Mouse (Mus musculus) spleen, adult 2 months (tissue): ENCODE results near the gene Ldb3. TPM values are rescaled to one million over a fixed set of nuclear protein-coding genes. Genes with fewer than 3 reads are reported as not detected.

ENCODE experiments used
- DNase-seq, 2 experiments: peaks; one replicate each; pipeline versions ENCODE4 v3.0.0 to v3.0.0-alpha.2; 2012 to 2021; ENCODE audit warnings: low spot score in 2 of 2, low read depth in 1 of 2
- H3K27ac ChIP-seq: fragments of 200-500 bp; 2 replicates; pipeline ENCODE4 v1.5.1; 2012; ENCODE audit warnings: low read length, inconsistent platforms; ENCODE audit not compliant: insufficient read depth
- H3K27me3 ChIP-seq: fragments of 200-500 bp; 2 replicates; pipeline ENCODE4 v1.6.1; 2012; ENCODE audit warnings: mild to moderate bottlenecking, moderate library complexity, low read length, inconsistent platforms; ENCODE audit not compliant: control insufficient read depth, insufficient read depth
- H3K36me3 ChIP-seq: fragments of 200-500 bp; 2 replicates; pipeline ENCODE4 v1.6.1; 2012; ENCODE audit warnings: mild to moderate bottlenecking, low read length, inconsistent platforms; ENCODE audit not compliant: control insufficient read depth, insufficient read depth
- H3K4me1 ChIP-seq: fragments of 200-500 bp; 2 replicates; pipeline ENCODE4 v1.6.1; 2011; ENCODE audit warnings: inconsistent platforms; ENCODE audit not compliant: control insufficient read depth, insufficient read depth, insufficient read length
- H3K4me3 ChIP-seq: fragments of 200-500 bp; 2 replicates; pipeline ENCODE4 v1.5.1; 2011; ENCODE audit warnings: mild to moderate bottlenecking, inconsistent platforms; ENCODE audit not compliant: insufficient read depth, insufficient read length; ENCODE audit errors: extremely low read depth
- CTCF ChIP-seq: fragments of 200-500 bp; IDR thresholded peaks from 2 replicates; pipeline ENCODE4 v1.5.1; 2011; ENCODE audit warnings: mild to moderate bottlenecking, inconsistent platforms; ENCODE audit not compliant: insufficient read depth, insufficient read length, insufficient replicate concordance; ENCODE audit errors: extremely low read depth
- POLR2A ChIP-seq: fragments of 200-500 bp; IDR thresholded peaks from 2 replicates; pipeline ENCODE4 v1.6.1; 2011; ENCODE audit warnings: low read depth, low read length, inconsistent platforms
- WGBS: fragments of 180-500 bp; shearing (Covaris S2); methylation state at CpG from one replicate; pipeline ENCODE4 v1.1.7; 2018; 5-methylcytosine and 5-hydroxymethylcytosine counted together
- polyA plus RNA-seq: library from polyadenylated mRNA; depleted of rRNA; stranded (reverse); fragments of >200 nt; gene quantifications from 2 replicates; pipeline ENCODE4 v1.2.3, GENCODE M21; 2012

The Ldb3 gene
- polyA plus RNA-seq, 1 experiment: 0.74 TPM

- TF ChIP-seq POLR2A (no peak), CTCF (no peak)
- WGBS: 86% methylated on average over 6 of the region's 6 CpGs
- H3K4me1 ChIP-seq: no peaks in the 10 kb centered on the region
- peaks cover 2% of the 10 kb centered on the region; the same call in 1 of the 2 replicates for H3K27me3 ChIP-seq
- no peaks in the 10 kb centered on the region for H3K36me3 ChIP-seq
- H3K4me3 ChIP-seq: no peak overlapping the region
- H3K27ac ChIP-seq: no peak overlapping the region
- no peak for DNase-seq
These were observed 44.5 kb downstream of the Ldb3 start for GRCm38 (mm10) chr14:34544001-34544400.

- no peak for TF ChIP-seq CTCF
- TF ChIP-seq POLR2A: no peak
- Histone ChIP-seq H3K27me3 (0 out of 2 replicates have a peak, but pooled peaks cover 1% of the 10 kb centered on the region), H3K36me3 (no peaks in the 10 kb centered on the region), H3K4me1 (no peaks in the 10 kb centered on the region), H3K4me3 (no peak overlapping the region), H3K27ac (no peak overlapping the region)
- 90% methylated on average over 6 of the region's 6 CpGs for WGBS
- DNase-seq: no peak
These were observed 44.9 kb downstream of the Ldb3 start for GRCm38 (mm10) chr14:34543596-34543995.

DNA sequence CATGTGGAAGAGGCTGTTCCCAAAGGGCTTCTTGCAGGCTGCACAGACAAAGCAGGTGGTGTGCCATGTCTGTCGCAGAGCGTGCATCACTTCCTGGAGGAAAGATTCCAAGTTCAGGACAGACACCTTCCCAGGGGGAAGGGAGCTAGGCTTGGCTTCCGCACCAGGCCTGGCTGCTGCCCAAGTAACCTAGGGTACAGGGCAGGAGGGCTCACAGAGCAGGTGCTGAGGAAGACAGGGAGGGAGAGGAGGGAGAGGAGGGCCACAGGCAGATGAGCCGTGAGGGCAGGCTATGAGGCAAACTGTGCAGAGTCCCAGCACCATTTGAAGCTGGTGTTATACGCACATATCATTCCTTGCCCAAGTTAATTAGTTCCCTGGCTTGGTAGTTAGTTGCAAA lies 46.6 kb downstream of the Ldb3 start:
- Histone ChIP-seq H3K27me3 (no peaks in the 10 kb centered on the region), H3K27ac (no peak overlapping the region), H3K4me3 (no peak overlapping the region), H3K36me3 (no peaks in the 10 kb centered on the region), H3K4me1 (no peaks in the 10 kb centered on the region)
- TF ChIP-seq CTCF (no peak), POLR2A (no peak)
- DNase-seq: no peak
- WGBS: 92% methylated on average over 5 of the region's 5 CpGs

GRCm38 (mm10) chr14:34540685-34541162 lies 47.8 kb downstream of the Ldb3 start:
- 10% methylated on average over 15 of the region's 17 CpGs for WGBS
- TF ChIP-seq POLR2A (no peak), CTCF (no peak)
- H3K36me3 ChIP-seq: no peaks in the 10 kb centered on the region
- H3K27me3 ChIP-seq: no peaks in the 10 kb centered on the region
- H3K4me1 ChIP-seq: no peaks in the 10 kb centered on the region
- no peak overlapping the region for H3K27ac ChIP-seq
- no peak overlapping the region for H3K4me3 ChIP-seq
- DNase-seq: no peak

GRCm38 (mm10) chr14:34535883-34536282 lies 52.6 kb downstream of the Ldb3 start:
- no peaks in the 10 kb centered on the region for H3K36me3 ChIP-seq
- no peak overlapping the region for H3K27ac ChIP-seq
- WGBS: 81% methylated on average over 4 of the region's 4 CpGs
- H3K27me3 ChIP-seq: no peaks in the 10 kb centered on the region
- TF ChIP-seq POLR2A: no peak
- no peak for TF ChIP-seq CTCF
- no peaks in the 10 kb centered on the region for H3K4me1 ChIP-seq
- no peak overlapping the region for H3K4me3 ChIP-seq
- no peak for DNase-seq

GRCm38 (mm10) chr14:34533537-34533936 lies 54.9 kb downstream of the Ldb3 start:
- no peak overlapping the region for H3K27ac ChIP-seq
- H3K4me3 ChIP-seq: no peak overlapping the region
- TF ChIP-seq CTCF (no peak), POLR2A (no peak)
- H3K36me3 ChIP-seq: no peaks in the 10 kb centered on the region
- no peaks in the 10 kb centered on the region for H3K27me3 ChIP-seq
- H3K4me1 ChIP-seq: no peaks in the 10 kb centered on the region
- 80% methylated on average over 5 of the region's 5 CpGs for WGBS
- DNase-seq: no peak

DNA sequence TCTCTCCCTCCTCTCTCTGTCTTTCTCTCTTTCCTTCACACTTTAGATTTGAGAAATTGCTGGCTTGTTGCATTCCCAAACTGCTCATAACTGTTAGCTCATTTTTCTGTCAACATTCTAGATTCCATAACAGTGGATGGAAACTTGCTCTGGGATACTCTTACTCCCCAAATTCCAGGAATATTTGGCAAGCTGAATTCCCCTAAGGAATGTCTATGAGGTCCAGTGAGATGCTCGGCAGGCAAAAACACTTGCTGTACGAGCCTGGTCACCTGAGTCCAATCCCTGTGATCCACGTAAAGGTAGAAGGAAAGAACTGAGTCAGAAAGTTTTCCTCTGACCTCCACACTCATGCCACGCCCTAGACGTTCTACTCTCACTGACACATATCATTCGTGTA lies 55.9 kb downstream of the Ldb3 start:
- Histone ChIP-seq H3K27me3 (no peaks in the 10 kb centered on the region), H3K4me3 (no peak overlapping the region), H3K4me1 (no peaks in the 10 kb centered on the region), H3K27ac (no peak overlapping the region), H3K36me3 (no peaks in the 10 kb centered on the region)
- no peak for TF ChIP-seq CTCF
- TF ChIP-seq POLR2A: no peak
- WGBS: 79% methylated on average over 6 of the region's 6 CpGs
- no peak for DNase-seq
